Mouse (Mus musculus) megakaryocyte, embryonic 14.5 days (primary cell): ENCODE measurements around the gene Atf7.

ENCODE experiments used
- FLI1 ChIP-seq: IDR thresholded peaks from 2 replicates; pipeline ENCODE4 v1.6.1; 2012; ENCODE audit warnings: low read length, inconsistent platforms, mixed read lengths
- GATA1 ChIP-seq: IDR thresholded peaks from 3 replicates; pipeline ENCODE4 v1.6.1; 2012; ENCODE audit warnings: mixed read lengths, low read length, inconsistent platforms, borderline replicate concordance

- no peak for TF ChIP-seq GATA1
- TF ChIP-seq FLI1: no peak
Measured at GRCm38 (mm10) chr15:102555581-102555980, 69.7 kb downstream of the Atf7 start.
